Mouse (Mus musculus) hindbrain, embryonic 15.5 days (tissue): ENCODE measurements at regions not wholly inside any gene's neighbourhood (a gene's known extent, or its start where the extent isn't known, plus 50 kb on each side); places are given as distances from the start of the nearest gene placed in this dataset.

Experiments
- ATAC-seq: fragments of 200-750 bp; cut with Nextera tagmentation; 2 replicates; pipeline ENCODE4 v1.8.0; 2017; ENCODE audit warnings: low read depth, moderate number of reproducible peaks, moderate TSS enrichment; ENCODE audit not compliant: low FRiP score
- H3K27ac ChIP-seq: fragments of 300-500 bp; sonication (generic); replicated peaks from 2 replicates; pipeline ENCODE4 v1.5.1; 2015; ENCODE audit warnings: mild to moderate bottlenecking, inconsistent platforms
- H3K27me3 ChIP-seq: fragments of 300-500 bp; sonication (generic); 2 replicates; pipeline ENCODE4 v1.6.1; 2015; ENCODE audit warnings: control low read depth, inconsistent platforms
- H3K36me3 ChIP-seq: fragments of 300-500 bp; sonication (generic); 2 replicates; pipeline ENCODE4 v1.6.1; 2015; ENCODE audit warnings: control low read depth, inconsistent platforms
- H3K4me1 ChIP-seq: fragments of 300-500 bp; sonication (generic); replicated peaks from 2 replicates; pipeline ENCODE4 v1.6.1; 2015; ENCODE audit warnings: control low read depth, inconsistent platforms
- H3K4me2 ChIP-seq: fragments of 300-500 bp; sonication (generic); 2 replicates; pipeline ENCODE4 v1.6.1; 2015; ENCODE audit warnings: moderate library complexity, mild to moderate bottlenecking, inconsistent platforms
- H3K4me3 ChIP-seq: fragments of 300-500 bp; sonication (generic); 2 replicates; pipeline ENCODE4 v1.5.1; 2015; ENCODE audit warnings: mild to moderate bottlenecking, inconsistent platforms
- H3K9ac ChIP-seq: fragments of 300-500 bp; sonication (generic); 2 replicates; pipeline ENCODE4 v1.6.1; 2015; ENCODE audit warnings: inconsistent platforms
- H3K9me3 ChIP-seq: fragments of 300-500 bp; sonication (generic); 2 replicates; pipeline ENCODE4 v1.6.1; 2016; ENCODE audit warnings: control low read depth, inconsistent platforms
- WGBS: fragments of 180-500 bp; shearing (Covaris S2); methylation state at CpG from one replicate; pipeline ENCODE4 v1.1.7; 2015; 5-methylcytosine and 5-hydroxymethylcytosine counted together

- Histone ChIP-seq H3K9ac (no peak overlapping the region), H3K9me3 (no peaks in the 10 kb centered on the region), H3K27me3 (no peaks in the 10 kb centered on the region), H3K4me2 (no peak overlapping the region), H3K4me1 (no peaks in the 10 kb centered on the region), H3K4me3 (no peak overlapping the region), H3K27ac (no peak overlapping the region), H3K36me3 (no peaks in the 10 kb centered on the region)
- no peak for ATAC-seq
- 79% methylated on average over 7 of the region's 7 CpGs for WGBS
These were observed 351.2 kb upstream of the Rora start for GRCm38 (mm10) chr9:68302232-68302925.

GRCm38 (mm10) chr9:68330721-68331120 is 322.9 kb upstream of the Rora start:
- Histone ChIP-seq H3K9me3 (no peaks in the 10 kb centered on the region), H3K27me3 (no peaks in the 10 kb centered on the region), H3K27ac (no peak overlapping the region), H3K4me1 (no peaks in the 10 kb centered on the region), H3K36me3 (no peaks in the 10 kb centered on the region), H3K4me2 (no peak overlapping the region), H3K9ac (no peak overlapping the region), H3K4me3 (no peak overlapping the region)
- no peak for ATAC-seq
- WGBS: 81% methylated on average over 3 of the region's 3 CpGs

- no peaks in the 10 kb centered on the region for H3K4me1 ChIP-seq
- no peak for ATAC-seq
- H3K27ac ChIP-seq: no peak overlapping the region
- no peaks in the 10 kb centered on the region for H3K36me3 ChIP-seq
- H3K4me2 ChIP-seq: no peak overlapping the region
- H3K9me3 ChIP-seq: no peaks in the 10 kb centered on the region
- WGBS: 69% methylated on average over 3 of the region's 3 CpGs
- H3K27me3 ChIP-seq: no peaks in the 10 kb centered on the region
- H3K9ac ChIP-seq: no peak overlapping the region
- H3K4me3 ChIP-seq: no peak overlapping the region
These were observed 312.7 kb upstream of the Rora start for GRCm38 (mm10) chr9:68340921-68341320.

DNA sequence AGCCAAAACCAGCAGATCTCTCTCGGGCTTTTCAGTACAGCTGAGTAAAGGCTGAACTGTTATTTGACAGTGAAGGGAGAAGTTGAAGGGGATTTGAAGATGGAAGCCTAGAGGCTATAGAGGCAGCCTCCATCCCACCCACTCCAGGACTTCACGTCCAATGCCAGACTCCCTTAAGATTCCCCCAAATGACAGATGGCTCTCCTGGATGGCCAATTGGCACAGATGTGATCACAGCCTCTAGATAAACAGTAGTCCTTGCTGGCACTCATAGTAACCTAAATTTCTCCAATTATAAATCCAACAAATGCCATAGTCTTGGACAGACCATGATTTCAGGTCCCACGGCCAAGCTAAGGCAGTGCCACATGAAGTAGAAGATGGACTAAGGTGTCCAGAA is 312.1 kb upstream of the Rora start:
- Histone ChIP-seq H3K4me1 (no peaks in the 10 kb centered on the region), H3K4me2 (no peak overlapping the region), H3K9me3 (no peaks in the 10 kb centered on the region), H3K27me3 (no peaks in the 10 kb centered on the region), H3K9ac (no peak overlapping the region), H3K27ac (no peak overlapping the region), H3K4me3 (no peak overlapping the region), H3K36me3 (no peaks in the 10 kb centered on the region)
- WGBS: 84% methylated on average over 3 of the region's 3 CpGs
- ATAC-seq: no peak

DNA sequence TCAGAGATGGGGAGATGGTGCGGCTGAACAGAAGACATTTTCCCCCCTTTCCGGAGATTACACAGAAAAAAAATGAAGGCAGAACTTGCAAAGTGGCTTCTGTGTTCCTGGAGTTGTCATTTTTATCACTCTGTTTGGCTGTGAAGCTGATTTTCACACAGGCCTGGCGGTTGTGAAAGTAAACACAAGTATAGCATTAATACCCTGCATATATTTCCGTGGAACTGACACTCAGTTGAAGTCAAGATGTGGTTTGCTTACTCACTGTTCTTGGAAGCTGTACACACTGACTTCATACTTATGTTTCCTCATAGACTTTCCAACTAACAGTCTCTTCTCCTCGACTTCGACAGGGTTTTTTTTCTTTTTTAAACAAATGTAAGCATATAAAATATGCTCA is 306.2 kb upstream of the Rora start:
- Histone ChIP-seq H3K27ac (no peak overlapping the region), H3K4me2 (no peak overlapping the region), H3K4me1 (no peaks in the 10 kb centered on the region), H3K9ac (no peak overlapping the region), H3K4me3 (no peak overlapping the region), H3K27me3 (no peaks in the 10 kb centered on the region), H3K36me3 (no peaks in the 10 kb centered on the region), H3K9me3 (no peaks in the 10 kb centered on the region)
- 91% methylated on average over 6 of the region's 6 CpGs for WGBS
- ATAC-seq: no peak

DNA sequence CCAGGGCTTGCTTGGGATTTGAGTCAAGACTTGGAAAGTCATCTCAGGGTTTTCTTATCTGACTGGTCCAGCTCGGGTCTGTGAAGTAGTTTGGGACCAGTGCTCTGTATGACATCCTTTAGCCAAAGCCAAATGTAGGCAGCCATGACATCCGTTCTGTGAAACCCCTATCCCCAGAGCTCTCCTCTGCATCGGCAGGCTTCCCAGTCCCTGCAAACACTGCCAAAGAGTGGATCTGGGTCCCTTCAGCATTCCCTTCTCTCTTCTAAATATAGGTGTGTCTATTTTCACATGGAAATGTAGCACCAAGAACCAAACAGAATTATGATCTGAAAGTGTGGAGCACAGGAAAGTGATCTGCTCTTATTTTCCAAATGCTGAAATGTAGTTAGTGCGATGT is 302.1 kb upstream of the Rora start:
- WGBS: 92% methylated on average over 4 of the region's 4 CpGs
- no peak for ATAC-seq

GRCm38 (mm10) chr9:68354470-68354869 is 299.1 kb upstream of the Rora start:
- WGBS: 77% methylated on average over 4 of the region's 4 CpGs
- Histone ChIP-seq H3K27ac (no peak overlapping the region), H3K36me3 (no peaks in the 10 kb centered on the region), H3K4me3 (no peak overlapping the region), H3K4me2 (no peak overlapping the region), H3K9me3 (no peaks in the 10 kb centered on the region), H3K9ac (no peak overlapping the region), H3K27me3 (no peaks in the 10 kb centered on the region), H3K4me1 (no peaks in the 10 kb centered on the region)
- ATAC-seq: no peak

More for the DNA sequence above, 302.1 kb upstream of the Rora start:
- Histone ChIP-seq H3K4me2 (no peak overlapping the region), H3K4me1 (no peaks in the 10 kb centered on the region), H3K27ac (no peak overlapping the region), H3K9ac (no peak overlapping the region), H3K36me3 (no peaks in the 10 kb centered on the region), H3K9me3 (no peaks in the 10 kb centered on the region), H3K4me3 (no peak overlapping the region), H3K27me3 (no peaks in the 10 kb centered on the region)

GRCm38 (mm10) chr9:68356078-68356477 is 297.5 kb upstream of the Rora start:
- 84% methylated on average over 4 of the region's 4 CpGs for WGBS
- H3K9ac ChIP-seq: no peak overlapping the region
- no peak overlapping the region for H3K27ac ChIP-seq
- no peak overlapping the region for H3K4me3 ChIP-seq
- H3K36me3 ChIP-seq: no peaks in the 10 kb centered on the region
- no peaks in the 10 kb centered on the region for H3K4me1 ChIP-seq
- no peak for ATAC-seq
- no peak overlapping the region for H3K4me2 ChIP-seq
- H3K9me3 ChIP-seq: no peaks in the 10 kb centered on the region
- H3K27me3 ChIP-seq: no peaks in the 10 kb centered on the region

GRCm38 (mm10) chr9:68357231-68357630 is 296.4 kb upstream of the Rora start:
- 57% methylated on average over 5 of the region's 5 CpGs for WGBS
- H3K27me3 ChIP-seq: no peaks in the 10 kb centered on the region
- H3K4me2 ChIP-seq: no peak overlapping the region
- no peaks in the 10 kb centered on the region for H3K9me3 ChIP-seq
- H3K9ac ChIP-seq: no peak overlapping the region
- ATAC-seq: no peak
- no peaks in the 10 kb centered on the region for H3K36me3 ChIP-seq
- H3K4me3 ChIP-seq: no peak overlapping the region
- H3K4me1 ChIP-seq: no peaks in the 10 kb centered on the region
- H3K27ac ChIP-seq: no peak overlapping the region

DNA sequence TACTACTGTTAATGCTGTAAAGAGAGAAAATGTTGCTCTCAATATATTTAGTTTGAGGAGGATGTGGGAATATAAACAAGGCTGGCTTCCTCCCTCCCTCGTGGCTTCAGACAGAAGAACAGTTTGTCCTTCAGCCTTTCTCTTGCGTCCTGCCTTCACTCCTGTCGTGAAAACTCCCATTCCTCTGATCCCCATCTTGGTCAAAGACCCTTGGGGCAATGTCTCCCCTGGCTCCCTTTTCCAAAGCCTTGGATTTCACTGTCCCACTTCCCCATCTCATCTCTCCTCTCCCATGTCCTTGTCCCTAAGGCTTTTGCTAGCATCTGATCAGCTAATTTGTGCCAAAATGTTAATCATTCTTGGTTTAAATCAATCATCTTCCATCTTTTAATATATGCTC is 286.6 kb upstream of the Rora start:
- Histone ChIP-seq H3K36me3 (no peaks in the 10 kb centered on the region), H3K9ac (no peak overlapping the region), H3K9me3 (no peaks in the 10 kb centered on the region), H3K27me3 (no peaks in the 10 kb centered on the region), H3K4me3 (no peak overlapping the region), H3K4me1 (no peaks in the 10 kb centered on the region), H3K4me2 (no peak overlapping the region), H3K27ac (no peak overlapping the region)
- ATAC-seq: no peak
- 74% methylated on average over 3 of the region's 3 CpGs for WGBS

DNA sequence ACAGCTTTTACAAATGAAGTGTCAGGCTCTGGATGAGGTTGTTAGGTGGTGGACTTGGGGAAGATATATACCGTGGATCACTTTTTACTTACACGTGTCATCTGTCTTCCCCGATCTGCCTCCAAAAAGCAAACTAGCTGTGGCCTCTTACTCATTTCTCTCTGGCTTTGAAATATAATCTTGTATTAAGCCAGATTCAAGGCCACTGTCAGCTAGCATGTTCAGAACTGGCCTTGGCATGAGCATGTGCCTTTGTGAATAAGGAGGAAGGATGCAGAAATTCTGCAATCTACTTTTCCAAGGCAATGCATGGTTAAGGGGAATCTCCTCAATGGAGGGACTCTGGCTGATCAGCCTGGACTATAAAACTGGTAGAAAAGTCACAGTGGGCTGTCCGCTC is 286.0 kb upstream of the Rora start:
- Histone ChIP-seq H3K9ac (no peak overlapping the region), H3K27ac (no peak overlapping the region), H3K4me3 (no peak overlapping the region), H3K36me3 (no peaks in the 10 kb centered on the region), H3K4me2 (no peak overlapping the region), H3K27me3 (no peaks in the 10 kb centered on the region), H3K4me1 (no peaks in the 10 kb centered on the region), H3K9me3 (no peaks in the 10 kb centered on the region)
- WGBS: 92% methylated on average over 4 of the region's 4 CpGs
- ATAC-seq: no peak

GRCm38 (mm10) chr9:68372726-68373125 is 280.9 kb upstream of the Rora start:
- no peaks in the 10 kb centered on the region for H3K9me3 ChIP-seq
- H3K27me3 ChIP-seq: no peaks in the 10 kb centered on the region
- H3K4me2 ChIP-seq: no peak overlapping the region
- no peak overlapping the region for H3K9ac ChIP-seq
- no peaks in the 10 kb centered on the region for H3K36me3 ChIP-seq
- 79% methylated on average over 4 of the region's 4 CpGs for WGBS
- H3K4me1 ChIP-seq: no peaks in the 10 kb centered on the region
- ATAC-seq: no peak
- no peak overlapping the region for H3K4me3 ChIP-seq
- no peak overlapping the region for H3K27ac ChIP-seq

DNA sequence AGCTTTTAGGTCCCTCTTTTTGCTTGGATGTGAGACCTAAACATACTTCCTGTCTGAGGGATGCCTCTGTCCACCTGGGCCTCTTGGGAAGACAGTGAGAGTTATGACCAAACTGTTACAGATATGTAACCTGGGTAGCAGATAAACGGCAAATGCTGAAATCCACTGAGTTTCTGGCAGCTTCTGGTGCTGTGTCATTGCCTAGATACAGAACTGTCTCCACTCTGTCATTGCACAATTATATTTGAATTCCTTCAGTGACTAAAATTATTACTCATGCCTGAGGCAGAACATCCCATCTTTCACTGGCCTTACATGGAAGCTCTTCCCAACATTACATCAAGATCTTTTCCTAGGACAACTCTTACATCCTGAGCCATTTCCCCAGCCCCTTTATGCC is 277.4 kb upstream of the Rora start:
- Histone ChIP-seq H3K4me2 (no peak overlapping the region), H3K9ac (no peak overlapping the region), H3K36me3 (no peaks in the 10 kb centered on the region), H3K4me3 (no peak overlapping the region), H3K27ac (no peak overlapping the region), H3K9me3 (no peaks in the 10 kb centered on the region), H3K27me3 (no peaks in the 10 kb centered on the region), H3K4me1 (no peaks in the 10 kb centered on the region)
- WGBS: 78% methylated on average over 1 of the region's 1 CpGs
- no peak for ATAC-seq
